18 mouse cellular contexts compared by ENCODE assay signal in the genomic region with DNA sequence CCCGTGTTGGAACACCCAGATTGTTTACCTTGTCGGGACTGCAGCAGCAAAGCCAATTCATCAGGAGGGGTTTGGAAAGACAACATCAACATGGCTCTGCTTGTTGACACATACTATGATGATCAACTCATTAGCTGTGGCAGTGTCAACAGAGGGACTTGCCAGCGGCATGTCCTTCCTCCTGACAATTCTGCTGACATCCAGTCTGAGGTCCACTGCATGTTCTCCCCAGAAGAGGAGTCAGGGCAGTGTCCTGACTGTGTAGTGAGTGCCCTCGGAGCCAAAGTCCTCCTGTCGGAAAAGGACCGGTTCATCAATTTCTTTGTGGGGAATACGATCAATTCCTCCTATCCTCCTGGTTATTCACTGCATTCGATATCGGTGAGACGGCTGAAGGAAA.
"Had no signal": no experiment of that assay in that cellular context is flagged by ENCODE, and none has a peak within 500 bp of the region (broad histone marks: within the 10 kb centered on the region; RNA-seq: fewer than 3 reads in every experiment).

No protein-coding gene starts in this region.

- H3K27ac ChIP-seq: liver, embryonic 15.5 days; lung, embryonic 15.5 days; macrophage; midbrain, embryonic 13.5 days; midbrain, embryonic 15.5 days; neural tube, embryonic 12.5 days; stomach, embryonic 15.5 days; stomach, postnatal 0 days had no signal

- DNase-seq: lung, adult 2 months; lung, postnatal 14 days; lung, postnatal 36 days; right cerebral cortex, postnatal 14 days; thymus, adult 2 months; thymus, postnatal 25 days; thymus, postnatal 4 days had no signal

- H3K9me3 ChIP-seq: liver, embryonic 15.5 days; lung, embryonic 15.5 days; megakaryocyte, embryonic 14.5 days; midbrain, embryonic 13.5 days; midbrain, embryonic 15.5 days; neural tube, embryonic 12.5 days; stomach, embryonic 15.5 days had no signal

- H3K27me3 ChIP-seq: liver, embryonic 15.5 days; lung, embryonic 15.5 days; megakaryocyte, embryonic 14.5 days; midbrain, embryonic 13.5 days; midbrain, embryonic 15.5 days; neural tube, embryonic 12.5 days; stomach, embryonic 15.5 days had no signal

- H3K4me3 ChIP-seq: liver, embryonic 15.5 days; lung, embryonic 15.5 days; megakaryocyte, embryonic 14.5 days; midbrain, embryonic 13.5 days; midbrain, embryonic 15.5 days; neural tube, embryonic 12.5 days; stomach, embryonic 15.5 days had no signal

- H3K9ac ChIP-seq: liver, embryonic 15.5 days; lung, embryonic 15.5 days; midbrain, embryonic 13.5 days; midbrain, embryonic 15.5 days; neural tube, embryonic 12.5 days; stomach, embryonic 15.5 days had no signal

- H3K4me2 ChIP-seq: liver, embryonic 15.5 days; lung, embryonic 15.5 days; midbrain, embryonic 11.5 days; midbrain, embryonic 13.5 days; midbrain, embryonic 15.5 days; neural tube, embryonic 12.5 days; stomach, embryonic 15.5 days had no signal

- H3K36me3 ChIP-seq: liver, embryonic 15.5 days; lung, embryonic 15.5 days; midbrain, embryonic 13.5 days; midbrain, embryonic 15.5 days; neural tube, embryonic 12.5 days; stomach, embryonic 15.5 days had no signal

- H3K4me1 ChIP-seq: lung, embryonic 15.5 days; megakaryocyte, embryonic 14.5 days; midbrain, embryonic 13.5 days; midbrain, embryonic 15.5 days; neural tube, embryonic 12.5 days; stomach, embryonic 15.5 days had no signal

- ATAC-seq: lung, postnatal 0 days; midbrain, embryonic 13.5 days; midbrain, embryonic 15.5 days had no signal
